Mouse (Mus musculus) ES-E14 (cell line): Measurements from ENCODE around the gene Iqschfp.

Source experiments
- HCFC1 ChIP-seq: IDR thresholded peaks from 2 replicates; pipeline ENCODE4 v1.6.1; 2012; ENCODE audit warnings: low read length, inconsistent platforms, borderline replicate concordance; ENCODE audit not compliant: insufficient read depth
- MAFK ChIP-seq: IDR thresholded peaks from 2 replicates; pipeline ENCODE4 v1.6.1; 2014; ENCODE audit warnings: mild to moderate bottlenecking, low read depth, low read length, inconsistent platforms; ENCODE audit not compliant: insufficient read depth
- ZC3H11A ChIP-seq: IDR thresholded peaks from 2 replicates; pipeline ENCODE4 v1.6.1; 2012; ENCODE audit warnings: low read depth, mild to moderate bottlenecking, inconsistent platforms, low read length, borderline replicate concordance
- ZNF384 ChIP-seq: IDR thresholded peaks from 2 replicates; pipeline ENCODE4 v1.6.1; 2012; ENCODE audit warnings: low read depth, low read length, inconsistent platforms

DNA sequence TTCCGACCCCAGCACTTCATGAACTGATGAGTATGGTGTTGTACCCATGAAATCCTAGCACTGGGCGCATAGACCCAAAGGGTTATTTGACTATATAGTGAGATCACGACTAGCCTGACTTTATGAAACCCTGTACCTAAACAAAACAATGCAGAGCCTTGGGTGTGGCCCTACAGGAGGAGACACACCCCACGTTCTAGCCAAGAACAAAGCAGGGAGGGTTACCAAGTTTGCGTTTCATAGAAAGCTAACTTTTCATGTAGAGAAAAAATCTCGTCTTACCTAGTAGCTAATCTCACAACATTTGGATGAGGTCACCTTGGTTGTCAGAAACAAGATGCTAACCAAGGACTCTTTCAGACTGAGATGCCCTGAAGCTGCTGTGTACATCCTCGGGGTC, 584.3 kb downstream of the Iqschfp start:
- no peak for TF ChIP-seq ZNF384
- no peak for TF ChIP-seq HCFC1
- TF ChIP-seq MAFK, result no peak
- TF ChIP-seq ZC3H11A, result no peak
